Mouse (Mus musculus): ENCODE measurements around the gene Noxo1. TPM values are rescaled to one million over a fixed set of nuclear protein-coding genes. Genes with fewer than 3 reads are reported as not detected.
"Not testable (repeated sequence)": the region's sequence is repeated elsewhere in the genome, so short reads cannot be mapped to it uniquely, and the experiment has no call there.

Gene Noxo1
- polyA plus RNA-seq, 1 experiment from 2014 or later = 1.5 TPM

DNA sequence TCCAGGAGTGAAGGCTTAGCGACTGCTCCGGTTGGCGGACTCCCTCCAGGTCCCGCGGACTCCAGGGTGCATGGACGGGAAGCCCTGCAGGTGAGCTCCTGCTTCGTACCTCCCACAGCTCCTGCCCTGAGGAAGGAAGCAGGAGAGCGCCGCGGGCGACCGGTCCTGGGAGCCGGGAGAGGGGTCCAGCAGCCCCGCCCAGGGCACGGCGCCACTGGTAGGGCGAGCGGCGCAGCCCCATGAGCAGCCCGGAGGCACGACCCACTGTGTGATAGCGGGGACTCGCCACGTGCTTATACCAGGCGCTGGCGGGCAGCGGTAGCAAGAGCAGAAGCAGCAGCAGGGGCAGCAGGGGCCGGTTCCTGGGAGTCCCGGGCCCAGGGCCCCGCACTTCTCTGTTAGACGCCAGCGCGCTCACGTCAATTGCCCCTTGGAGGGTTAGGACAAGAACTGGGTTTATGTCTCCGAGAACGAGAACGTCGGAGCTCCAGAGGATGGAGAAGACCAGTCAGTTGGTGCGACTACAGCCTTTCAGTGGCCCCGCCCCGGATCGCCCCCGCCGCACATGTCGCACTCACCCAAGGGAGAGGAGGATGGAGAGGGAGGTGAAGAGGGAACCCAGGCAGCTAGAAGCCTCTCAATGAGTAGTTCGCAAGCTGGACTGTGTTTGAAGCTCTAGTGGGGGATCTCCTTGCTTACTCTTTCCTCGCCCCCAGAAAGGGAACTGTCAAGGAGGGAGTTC lies 37.8 kb upstream of the Noxo1 start, which contains the start of gene Npw:
Gene Npw (minus strand): TSS at position 441 of the 742 bp plus-strand sequence.
- no peaks in the 10 kb centered on the region for H3K36me3 ChIP-seq
- H3K4me2 ChIP-seq = peak within 1 kb of the TSS; percentile 89
- H3K4me3 ChIP-seq (replicated peaks) = peak within 1 kb of the TSS; percentile 46
- WGBS = 2% methylated on average over 47 of the region's 47 CpGs
- no peak within 1 kb of the TSS for H3K27ac ChIP-seq
- H3K9ac ChIP-seq = peak within 1 kb of the TSS; percentile 42
- H3K9me3 ChIP-seq (replicated peaks) = no peaks in the 10 kb centered on the region
- H3K4me1 ChIP-seq = peaks cover 19% of the 10 kb centered on the region
- H3K27me3 ChIP-seq = peaks cover 49% of the 10 kb centered on the region
- ATAC-seq (replicated peaks; ENCODE audit: low FRiP score) = peak; percentile 60; the same call in 1 of the 2 replicates

GRCm38 (mm10) chr17:24667011-24667410 lies 29.0 kb upstream of the Noxo1 start:
- not testable (repeated sequence) for H3K4me3 ChIP-seq (replicated peaks); H3K27ac ChIP-seq; H3K27me3 ChIP-seq; ATAC-seq (replicated peaks; ENCODE audit: low FRiP score); H3K9ac ChIP-seq; H3K9me3 ChIP-seq (replicated peaks); H3K36me3 ChIP-seq; H3K4me2 ChIP-seq
- 69% methylated on average over 7 of the region's 7 CpGs for WGBS
- H3K4me1 ChIP-seq = peaks cover 27% of the 10 kb centered on the region

DNA sequence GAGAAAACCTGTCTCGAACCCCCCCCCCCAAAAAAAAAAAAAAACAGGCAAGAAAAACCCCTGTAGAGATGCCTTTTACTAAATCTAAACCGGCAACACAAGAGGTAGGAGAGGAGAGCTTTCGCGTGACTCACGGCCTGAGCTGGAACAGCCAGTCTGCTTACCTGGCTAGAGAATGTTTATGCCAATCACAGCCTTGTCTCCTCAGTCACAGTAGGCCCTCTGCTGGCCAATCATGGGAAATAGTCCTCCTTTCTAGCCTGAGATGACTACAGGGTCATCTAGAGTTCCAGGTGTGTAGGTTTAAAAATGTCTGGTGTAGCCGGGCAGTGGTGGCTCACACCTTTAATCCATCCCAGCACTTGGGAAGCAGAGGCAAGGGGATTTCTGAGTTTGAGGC lies 28.6 kb upstream of the Noxo1 start:
- 29% methylated on average over 6 of the region's 6 CpGs for WGBS
- Histone ChIP-seq H3K4me1 (peaks cover 31% of the 10 kb centered on the region), H3K36me3 (no peaks in the 10 kb centered on the region), H3K9me3 (replicated peaks) (no peaks in the 10 kb centered on the region), H3K4me3 (replicated peaks) (no peak overlapping the region), H3K27me3 (0 out of 2 replicates have a peak, but pooled peaks cover 4% of the 10 kb centered on the region), H3K27ac (no peak overlapping the region), H3K4me2 (no peak overlapping the region), H3K9ac (no peak overlapping the region)
- no peak for ATAC-seq (replicated peaks; ENCODE audit: low FRiP score)

GRCm38 (mm10) chr17:24669214-24669544 lies 26.9 kb upstream of the Noxo1 start:
- Histone ChIP-seq H3K4me1 (peaks cover 39% of the 10 kb centered on the region), H3K4me3 (replicated peaks) (peak overlapping the region; percentile 95), H3K27ac (peak overlapping the region; percentile 81), H3K9ac (peak overlapping the region; percentile 96), H3K4me2 (peak overlapping the region; percentile 81)
- not testable (repeated sequence) for H3K27me3 ChIP-seq; H3K36me3 ChIP-seq; H3K9me3 ChIP-seq (replicated peaks)
- 12% methylated on average over 15 of the region's 15 CpGs for WGBS
- 0 out of 2 replicates have a peak, but pooled peaks have one; percentile 11 for ATAC-seq (replicated peaks; ENCODE audit: low FRiP score)

GRCm38 (mm10) chr17:24669545-24670245 lies 26.3 kb upstream of the Noxo1 start, which contains the start of gene Zfp598:
TSS of gene Zfp598 (plus strand) at chr17:24669687.
- Histone ChIP-seq H3K27me3 (no peaks in the 10 kb centered on the region), H3K4me1 (peaks cover 39% of the 10 kb centered on the region), H3K36me3 (0 out of 2 replicates have a peak, but pooled peaks cover 4% of the 10 kb centered on the region), H3K9ac (peak within 1 kb of the TSS; percentile 96), H3K4me2 (peak within 1 kb of the TSS; percentile 81), H3K27ac (peak within 1 kb of the TSS; percentile 81), H3K9me3 (replicated peaks) (no peaks in the 10 kb centered on the region), H3K4me3 (replicated peaks) (peak within 1 kb of the TSS; percentile 95)
- under 1% methylated on average over 73 of the region's 80 CpGs for WGBS
- ATAC-seq (replicated peaks; ENCODE audit: low FRiP score) = peak; percentile 97

DNA sequence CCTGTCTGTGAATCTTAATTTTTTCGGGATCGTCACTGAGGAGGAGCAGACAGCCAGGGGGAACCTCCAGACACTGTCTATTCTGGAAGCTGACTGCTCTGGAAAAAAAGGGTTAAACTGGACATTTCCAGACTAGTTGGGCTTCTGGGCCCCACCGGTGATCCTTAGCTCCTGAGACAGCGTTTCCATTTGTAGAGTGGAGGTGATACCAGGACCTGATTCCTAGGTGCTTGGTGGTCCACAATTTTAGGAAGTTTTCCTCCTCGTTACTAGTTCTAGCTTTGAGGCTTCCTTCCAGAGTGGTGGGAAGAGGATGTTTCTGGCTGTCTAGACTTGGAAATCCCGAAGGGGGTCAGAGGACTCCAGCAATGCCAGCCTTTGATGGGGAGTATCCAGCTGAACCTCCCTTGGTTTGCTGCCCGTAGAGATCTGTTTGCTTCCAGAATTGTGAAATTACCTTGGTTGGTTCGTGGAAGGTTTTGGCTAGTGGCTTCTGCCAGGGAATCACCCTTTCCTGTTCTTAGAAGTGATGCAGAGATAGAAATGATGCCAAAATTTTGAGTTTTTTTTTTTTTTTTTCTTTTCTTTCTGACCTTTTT lies 25.7 kb upstream of the Noxo1 start:
- Histone ChIP-seq H3K9ac (peak overlapping the region; percentile 96), H3K36me3 (0 out of 2 replicates have a peak, but pooled peaks cover 4% of the 10 kb centered on the region), H3K4me2 (peak overlapping the region; percentile 81), H3K27me3 (no peaks in the 10 kb centered on the region), H3K4me3 (replicated peaks) (peak overlapping the region; percentile 95), H3K4me1 (peaks cover 39% of the 10 kb centered on the region), H3K9me3 (replicated peaks) (no peaks in the 10 kb centered on the region), H3K27ac (peak overlapping the region; percentile 81)
- no peak for ATAC-seq (replicated peaks; ENCODE audit: low FRiP score)
- 8% methylated on average over 8 of the region's 8 CpGs for WGBS

- peak overlapping the region; percentile 81 for H3K4me2 ChIP-seq
- peak overlapping the region; percentile 95 for H3K4me3 ChIP-seq (replicated peaks)
- peaks cover 43% of the 10 kb centered on the region for H3K4me1 ChIP-seq
- no peaks in the 10 kb centered on the region for H3K27me3 ChIP-seq
- H3K9me3 ChIP-seq (replicated peaks) = no peaks in the 10 kb centered on the region
- H3K27ac ChIP-seq = peak overlapping the region; percentile 22; the same call in 1 of the 2 replicates
- H3K36me3 ChIP-seq = peaks cover 5% of the 10 kb centered on the region; the same call in 1 of the 2 replicates
- ATAC-seq (replicated peaks; ENCODE audit: low FRiP score) = no peak
- peak overlapping the region; percentile 96; the same call in 1 of the 2 replicates for H3K9ac ChIP-seq
- 63% methylated on average over 5 of the region's 5 CpGs for WGBS
Observed at GRCm38 (mm10) chr17:24671346-24671745, 24.7 kb upstream of the Noxo1 start.

GRCm38 (mm10) chr17:24672141-24672540 lies 23.9 kb upstream of the Noxo1 start:
- peak overlapping the region; percentile 1; the same call in 1 of the 2 replicates for H3K4me3 ChIP-seq (replicated peaks)
- H3K27ac ChIP-seq = peak overlapping the region; percentile 22; the same call in 1 of the 2 replicates
- H3K9ac ChIP-seq = 0 out of 2 replicates have a peak overlapping the region, but pooled peaks have one; percentile 23
- ATAC-seq (replicated peaks; ENCODE audit: low FRiP score) = no peak
- H3K9me3 ChIP-seq (replicated peaks) = no peaks in the 10 kb centered on the region
- peaks cover 43% of the 10 kb centered on the region for H3K4me1 ChIP-seq
- peaks cover 13% of the 10 kb centered on the region for H3K36me3 ChIP-seq
- WGBS = 20% methylated on average over 5 of the region's 5 CpGs
- H3K4me2 ChIP-seq = peak overlapping the region; percentile 81
- no peaks in the 10 kb centered on the region for H3K27me3 ChIP-seq

- H3K4me1 ChIP-seq = peaks cover 35% of the 10 kb centered on the region
- H3K27ac ChIP-seq = no peak overlapping the region
- H3K36me3 ChIP-seq = peaks cover 34% of the 10 kb centered on the region
- no peaks in the 10 kb centered on the region for H3K27me3 ChIP-seq
- no peak overlapping the region for H3K4me2 ChIP-seq
- H3K9ac ChIP-seq = no peak overlapping the region
- H3K4me3 ChIP-seq (replicated peaks) = no peak overlapping the region
- ATAC-seq (replicated peaks; ENCODE audit: low FRiP score) = no peak
- 83% methylated on average over 7 of the region's 7 CpGs for WGBS
- no peaks in the 10 kb centered on the region for H3K9me3 ChIP-seq (replicated peaks)
Observed at GRCm38 (mm10) chr17:24674277-24674676, 21.8 kb upstream of the Noxo1 start.

GRCm38 (mm10) chr17:24676187-24676586 lies 19.8 kb upstream of the Noxo1 start:
- Histone ChIP-seq H3K4me3 (replicated peaks) (no peak overlapping the region), H3K36me3 (peaks cover 53% of the 10 kb centered on the region), H3K27me3 (no peaks in the 10 kb centered on the region), H3K9ac (no peak overlapping the region), H3K4me2 (no peak overlapping the region), H3K9me3 (replicated peaks) (no peaks in the 10 kb centered on the region), H3K4me1 (peaks cover 24% of the 10 kb centered on the region), H3K27ac (no peak overlapping the region)
- ATAC-seq (replicated peaks; ENCODE audit: low FRiP score) = no peak
- 68% methylated on average over 2 of the region's 2 CpGs for WGBS

DNA sequence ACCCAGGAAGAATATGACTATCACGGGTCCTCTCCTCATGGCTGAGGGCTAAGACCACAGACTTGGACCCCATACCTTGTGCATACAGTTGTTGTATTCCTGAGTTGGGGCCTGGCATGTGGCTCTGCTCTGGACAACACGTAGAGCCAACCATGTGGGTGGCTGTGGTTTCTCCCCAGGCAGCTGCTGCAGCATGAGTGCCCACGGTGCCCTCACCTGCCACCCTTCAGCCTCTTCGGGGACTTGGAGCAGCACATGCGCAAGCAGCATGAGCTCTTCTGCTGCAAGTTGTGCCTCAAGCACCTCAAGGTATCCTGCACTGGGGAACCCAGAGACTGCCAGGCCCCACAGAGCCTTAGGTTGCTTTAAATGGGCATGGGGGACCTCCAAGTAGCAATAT lies 19.2 kb upstream of the Noxo1 start:
- Histone ChIP-seq H3K27me3 (no peaks in the 10 kb centered on the region), H3K9me3 (replicated peaks) (no peaks in the 10 kb centered on the region), H3K4me3 (replicated peaks) (no peak overlapping the region), H3K36me3 (peaks cover 60% of the 10 kb centered on the region), H3K9ac (no peak overlapping the region), H3K4me1 (peaks cover 17% of the 10 kb centered on the region), H3K27ac (no peak overlapping the region), H3K4me2 (no peak overlapping the region)
- 95% methylated on average over 5 of the region's 5 CpGs for WGBS
- no peak for ATAC-seq (replicated peaks; ENCODE audit: low FRiP score)
